Mouse (Mus musculus): ENCODE measurements around the gene Dcbld1.

GRCm38 (mm10) chr10:52232196-52233176, 933 bp upstream of the Dcbld1 start:
- TF ChIP-seq TAL1 (conservative IDR thresholded peaks at IDR 0.05; ENCODE audit: low read depth, low read length) (no peak), CTCF (IDR thresholded peaks at IDR 0.05; ENCODE audit: low read depth, low read length) (no peak), GATA1 (IDR thresholded peaks at IDR 0.05; ENCODE audit: borderline replicate concordance, low read length) (no peak), GATA2 (IDR thresholded peaks at IDR 0.05; ENCODE audit: borderline replicate concordance, low read depth, low read length) (no peak), POLR2AphosphoS5 (IDR thresholded peaks at IDR 0.05; ENCODE audit: insufficient replicate concordance, low read depth, low read length) (no peak)
